Mouse (Mus musculus) hindbrain, embryonic 16.5 days (tissue): ENCODE measurements around the gene Rimbp2. TPM values are rescaled to one million over a fixed set of nuclear protein-coding genes. Genes with fewer than 3 reads are reported as not detected.
A peak's percentile ranks its signal among the peaks of the same experiment; 100 is the strongest.

Source experiments
- ATAC-seq: fragments of 200-750 bp; cut with Nextera tagmentation; 2 replicates; pipeline ENCODE4 v1.8.0; 2017; ENCODE audit warnings: moderate TSS enrichment, moderate library complexity
- H3K27ac ChIP-seq: fragments of 300-500 bp; sonication (generic); 2 replicates; pipeline ENCODE4 v1.5.1; 2014; ENCODE audit warnings: low read depth, mild to moderate bottlenecking, control low read depth, low read length, moderate library complexity
- H3K27me3 ChIP-seq: fragments of 300-500 bp; sonication (generic); replicated peaks from 2 replicates; pipeline ENCODE4 v1.6.1; 2014; ENCODE audit warnings: low read length; ENCODE audit not compliant: control insufficient read depth, insufficient read depth
- H3K36me3 ChIP-seq: fragments of 300-500 bp; sonication (generic); 2 replicates; pipeline ENCODE4 v1.6.1; 2014; ENCODE audit warnings: mild to moderate bottlenecking, low read length, moderate library complexity, mixed read lengths; ENCODE audit not compliant: control insufficient read depth, insufficient read depth
- H3K4me1 ChIP-seq: fragments of 300-500 bp; sonication (generic); 2 replicates; pipeline ENCODE4 v1.6.1; 2014; ENCODE audit warnings: low read depth, low read length; ENCODE audit not compliant: control insufficient read depth, insufficient read depth
- H3K4me2 ChIP-seq: fragments of 300-500 bp; sonication (generic); 2 replicates; pipeline ENCODE4 v1.6.1; 2014; ENCODE audit warnings: mild to moderate bottlenecking, low read length, control low read depth, moderate library complexity
- H3K4me3 ChIP-seq: fragments of 300-500 bp; sonication (generic); 2 replicates; pipeline ENCODE4 v1.5.1; 2014; ENCODE audit warnings: mild to moderate bottlenecking, low read length, control low read depth, moderate library complexity
- H3K9ac ChIP-seq: fragments of 300-500 bp; sonication (generic); 2 replicates; pipeline ENCODE4 v1.6.1; 2014; ENCODE audit warnings: low read depth, mild to moderate bottlenecking, control low read depth, low read length, moderate library complexity
- H3K9me3 ChIP-seq: fragments of 300-500 bp; sonication (generic); 2 replicates; pipeline ENCODE4 v1.6.1; 2014; ENCODE audit warnings: mild to moderate bottlenecking, low read length, moderate library complexity; ENCODE audit not compliant: control insufficient read depth
- WGBS: fragments of 180-500 bp; shearing (Covaris S2); extraction: QIAGEN DNeasy Blood & Tissue Kit; methylation state at CpG from one replicate; pipeline ENCODE4 v1.1.7; 2014; 5-methylcytosine and 5-hydroxymethylcytosine counted together
- polyA plus RNA-seq: library from polyadenylated mRNA; unstranded; fragments of >200 nt; fragmentation: Nextera tagmentation; extraction: Ambion mirVana; gene quantifications from 2 replicates; pipeline ENCODE4 v1.2.1, GENCODE M21; 2015

The Rimbp2 gene
- polyA plus RNA-seq, 1 experiment from 2014 or later = 4.7 TPM

DNA sequence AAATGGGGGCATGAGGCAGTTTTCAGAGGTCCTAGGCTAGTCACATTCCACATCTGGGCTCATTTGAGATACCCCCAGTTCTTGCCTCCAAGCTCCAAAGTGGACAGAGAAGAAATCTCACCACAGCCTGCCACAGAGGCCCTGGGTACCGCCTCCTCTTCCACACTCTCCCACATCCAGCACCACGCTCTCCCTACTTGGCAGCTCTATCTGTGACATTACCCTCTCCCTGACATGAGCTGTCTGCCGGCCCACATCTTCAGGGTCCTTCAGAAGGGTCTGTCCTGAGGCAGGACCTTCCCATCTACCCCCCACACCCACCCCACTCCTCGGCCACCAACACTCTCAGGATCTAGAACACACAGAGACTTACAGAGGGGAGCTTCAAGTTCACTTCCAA, 1.8 kb downstream of the Rimbp2 start:
- no peaks in the 10 kb centered on the region for H3K9me3 ChIP-seq
- H3K27ac ChIP-seq = peak overlapping the region; percentile 83; the same call in 1 of the 2 replicates
- H3K36me3 ChIP-seq = no peaks in the 10 kb centered on the region
- H3K4me2 ChIP-seq = peak overlapping the region; percentile 67
- H3K4me3 ChIP-seq = peak overlapping the region; percentile 56
- H3K27me3 ChIP-seq = no peaks in the 10 kb centered on the region
- H3K4me1 ChIP-seq = peaks cover 11% of the 10 kb centered on the region
- H3K9ac ChIP-seq = peak overlapping the region; percentile 75
- whole genome bisulfite sequencing = 35% methylated on average over 4 of the region's 4 CpGs
- no peak for ATAC-seq

DNA sequence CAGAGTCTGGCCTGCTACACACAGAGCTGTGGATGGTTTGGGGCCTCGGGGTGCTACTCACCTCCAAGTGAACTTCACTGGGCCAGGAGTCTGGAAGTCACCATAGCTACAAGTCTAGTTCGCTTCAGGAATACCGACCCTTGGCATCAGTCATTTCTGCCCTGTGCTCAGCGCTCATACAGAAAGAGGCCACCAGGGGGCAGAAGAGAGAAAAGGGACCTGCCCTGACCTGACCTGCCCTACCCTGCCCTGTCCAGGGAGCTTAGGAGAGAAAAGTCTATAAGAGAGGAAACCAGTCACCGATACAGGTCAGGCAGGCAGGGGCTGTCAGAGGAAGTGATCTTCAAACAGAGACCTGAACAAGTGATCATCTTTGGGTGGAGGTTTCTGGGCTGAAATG, 6.2 kb downstream of the Rimbp2 start:
- no peak overlapping the region for H3K27ac ChIP-seq
- H3K27me3 ChIP-seq = no peaks in the 10 kb centered on the region
- no peak for ATAC-seq
- no peak overlapping the region for H3K9ac ChIP-seq
- 81% methylated on average over 5 of the region's 5 CpGs for WGBS
- no peak overlapping the region for H3K4me3 ChIP-seq
- no peaks in the 10 kb centered on the region for H3K36me3 ChIP-seq
- H3K4me1 ChIP-seq = peaks cover 7% of the 10 kb centered on the region
- H3K9me3 ChIP-seq = no peaks in the 10 kb centered on the region
- H3K4me2 ChIP-seq = no peak overlapping the region

DNA sequence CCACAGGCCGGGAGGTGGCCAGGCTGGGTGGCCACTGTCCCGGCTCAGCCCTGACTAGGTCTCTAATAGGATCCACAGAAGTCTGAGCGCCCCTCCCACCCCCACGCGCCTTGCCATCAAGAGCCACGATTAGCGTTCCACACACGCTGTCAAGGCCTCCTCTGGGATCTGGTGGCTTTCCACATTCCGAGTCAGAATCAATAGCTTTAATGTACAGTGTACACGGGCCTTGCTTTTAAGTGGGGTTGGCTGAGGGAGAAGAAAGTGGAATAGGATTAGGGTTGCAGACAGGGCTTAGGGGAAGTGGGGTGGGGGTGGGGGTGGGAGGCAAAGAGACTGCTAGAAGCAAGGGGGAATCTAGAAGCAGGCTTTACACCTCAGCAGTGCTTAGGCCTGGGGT, 12.8 kb downstream of the Rimbp2 start:
- 0 out of 2 replicates have a peak, but pooled peaks have one; percentile 18 for ATAC-seq
- Histone ChIP-seq H3K9ac (no peak overlapping the region), H3K9me3 (no peaks in the 10 kb centered on the region), H3K27me3 (no peaks in the 10 kb centered on the region), H3K27ac (no peak overlapping the region), H3K4me2 (no peak overlapping the region), H3K36me3 (no peaks in the 10 kb centered on the region), H3K4me1 (peaks cover 2% of the 10 kb centered on the region), H3K4me3 (no peak overlapping the region)
- WGBS = 66% methylated on average over 10 of the region's 10 CpGs

DNA sequence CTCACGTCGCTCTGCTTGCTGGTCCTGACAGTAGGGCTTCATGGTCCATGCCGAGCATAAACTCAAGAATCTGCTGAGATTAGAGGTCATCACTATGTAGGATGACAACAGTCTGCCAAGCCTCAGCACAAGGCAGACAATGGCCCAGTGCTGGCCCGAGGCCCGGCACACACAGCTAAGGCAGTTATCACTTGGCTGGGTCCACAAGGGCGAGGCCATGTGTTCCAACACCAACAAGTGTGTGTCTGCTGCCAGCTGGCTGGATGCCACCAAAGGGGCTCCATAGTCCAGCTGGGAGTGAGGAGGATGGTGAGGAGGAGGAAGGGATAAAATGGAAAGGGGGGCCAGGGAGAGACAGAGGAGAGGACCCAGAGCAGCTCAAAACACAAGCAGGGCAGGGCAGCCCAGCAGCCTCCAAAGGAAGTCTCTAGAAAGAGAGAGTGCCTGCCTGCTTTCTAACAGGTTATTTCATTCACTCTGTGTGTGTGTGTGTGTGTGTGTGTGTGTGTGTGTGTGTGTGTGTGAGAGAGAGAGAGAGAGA, 17.9 kb downstream of the Rimbp2 start:
- Histone ChIP-seq H3K36me3 (no peaks in the 10 kb centered on the region), H3K27ac (no peak overlapping the region), H3K9me3 (0 out of 2 replicates have a peak, but pooled peaks cover 3% of the 10 kb centered on the region), H3K9ac (no peak overlapping the region), H3K4me3 (no peak overlapping the region), H3K4me2 (no peak overlapping the region), H3K27me3 (no peaks in the 10 kb centered on the region), H3K4me1 (peaks cover 5% of the 10 kb centered on the region)
- ATAC-seq = peak; percentile 83
- WGBS = 50% methylated on average over 6 of the region's 6 CpGs

- peaks cover 5% of the 10 kb centered on the region for H3K4me1 ChIP-seq
- 39% methylated on average over 5 of the region's 5 CpGs for WGBS
- H3K27me3 ChIP-seq = peaks cover 2% of the 10 kb centered on the region; the same call in 1 of the 2 replicates
- H3K4me2 ChIP-seq = no peak overlapping the region
- no peaks in the 10 kb centered on the region for H3K36me3 ChIP-seq
- no peak overlapping the region for H3K4me3 ChIP-seq
- no peak overlapping the region for H3K9ac ChIP-seq
- 0 out of 2 replicates have a peak, but pooled peaks cover 3% of the 10 kb centered on the region for H3K9me3 ChIP-seq
- ATAC-seq = no peak
- H3K27ac ChIP-seq = no peak overlapping the region
These were observed 20.5 kb downstream of the Rimbp2 start for GRCm38 (mm10) chr5:128932776-128933175.

DNA sequence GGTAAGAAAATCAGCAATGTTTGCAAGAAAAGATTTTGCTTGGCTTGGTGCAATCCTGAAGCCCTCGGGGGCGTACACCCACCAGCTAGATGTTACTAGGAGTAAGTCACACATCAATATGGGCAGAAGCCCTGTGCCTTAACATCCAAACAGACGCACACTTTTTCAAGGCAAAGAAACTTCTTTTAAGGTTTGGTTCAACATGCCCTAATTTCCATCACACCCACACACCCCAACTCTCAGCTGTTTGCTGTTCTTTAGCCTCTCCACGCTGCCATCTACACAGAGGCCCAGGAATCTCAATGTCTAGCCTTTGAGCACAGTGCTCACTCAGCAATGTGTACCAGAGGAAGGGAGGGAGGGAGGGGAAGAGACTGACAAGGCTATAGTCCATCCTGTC, 28.2 kb downstream of the Rimbp2 start:
- Histone ChIP-seq H3K9me3 (no peaks in the 10 kb centered on the region), H3K9ac (no peak overlapping the region), H3K4me3 (no peak overlapping the region), H3K36me3 (no peaks in the 10 kb centered on the region), H3K4me2 (no peak overlapping the region), H3K27ac (no peak overlapping the region), H3K27me3 (peaks cover 2% of the 10 kb centered on the region; the same call in 1 of the 2 replicates), H3K4me1 (peaks cover 1% of the 10 kb centered on the region; the same call in 1 of the 2 replicates)
- 73% methylated on average over 4 of the region's 4 CpGs for WGBS
- ATAC-seq = no peak

DNA sequence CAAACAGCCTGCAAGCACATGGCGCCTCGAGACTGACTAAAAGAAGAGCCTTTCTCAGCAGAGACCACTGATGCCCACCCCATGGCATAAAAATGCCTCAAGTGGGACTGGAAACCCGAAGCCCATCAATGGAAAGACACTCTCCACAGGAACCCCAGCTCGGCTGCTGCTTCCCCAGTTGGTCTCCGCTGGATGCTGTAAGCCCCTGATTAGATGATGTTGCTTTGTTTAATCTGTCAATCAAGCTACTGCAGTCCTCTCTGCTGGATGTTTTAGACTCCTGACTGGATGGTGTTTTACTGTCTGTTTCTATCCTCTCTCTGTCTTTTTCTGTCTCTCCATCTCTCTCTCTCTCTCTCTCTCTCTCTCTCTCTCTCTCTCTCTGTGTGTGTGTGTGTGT, 33.2 kb downstream of the Rimbp2 start:
- no peaks in the 10 kb centered on the region for H3K36me3 ChIP-seq
- no peak for ATAC-seq
- no peaks in the 10 kb centered on the region for H3K27me3 ChIP-seq
- whole genome bisulfite sequencing = 38% methylated on average over 5 of the region's 5 CpGs
- H3K9me3 ChIP-seq = no peaks in the 10 kb centered on the region
- H3K4me2 ChIP-seq = no peak overlapping the region
- H3K9ac ChIP-seq = no peak overlapping the region
- H3K4me1 ChIP-seq = peaks cover 3% of the 10 kb centered on the region; the same call in 1 of the 2 replicates
- H3K4me3 ChIP-seq = no peak overlapping the region
- no peak overlapping the region for H3K27ac ChIP-seq

DNA sequence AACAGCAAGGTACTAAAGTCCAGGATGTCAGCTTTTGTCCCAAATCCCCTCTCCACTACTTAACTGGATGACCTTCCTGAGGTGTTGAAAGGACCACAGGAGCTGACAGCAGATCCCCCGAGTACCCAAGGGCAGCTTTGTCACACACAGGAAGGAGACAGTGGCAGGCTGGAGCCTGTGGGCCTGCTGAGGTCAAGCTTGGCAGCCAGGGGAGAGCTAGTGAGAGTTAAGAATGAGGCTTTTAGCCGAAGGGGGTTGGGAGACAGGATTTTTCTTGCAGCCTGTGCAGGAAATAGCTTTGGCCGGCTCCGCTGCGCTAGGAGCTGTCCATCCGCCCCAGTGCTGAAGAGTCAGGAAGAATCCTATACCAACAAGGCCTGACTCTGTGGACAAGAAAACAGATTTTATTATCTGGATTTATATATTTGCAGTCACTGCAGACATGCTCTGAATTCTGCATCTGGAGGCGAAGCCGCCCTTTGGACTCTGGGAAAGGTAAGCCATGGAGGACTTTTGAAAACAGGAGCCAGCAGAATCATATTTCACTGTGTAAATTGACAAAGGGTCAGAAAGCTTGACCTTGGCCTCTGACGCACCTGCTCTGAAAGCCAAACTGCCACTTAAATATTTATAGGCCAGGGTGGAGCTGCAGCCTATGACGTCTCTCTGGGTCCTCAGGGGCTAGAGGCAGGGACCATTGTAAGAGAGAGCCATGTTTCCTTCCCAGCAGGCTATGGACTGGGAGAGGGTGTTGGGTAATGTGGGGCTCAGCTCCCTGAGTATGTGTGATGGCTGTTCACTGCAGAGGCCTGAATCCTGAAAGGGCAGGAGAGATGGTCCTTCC, 35.9 kb downstream of the Rimbp2 start:
- no peaks in the 10 kb centered on the region for H3K27me3 ChIP-seq
- H3K9me3 ChIP-seq = no peaks in the 10 kb centered on the region
- H3K4me2 ChIP-seq = no peak overlapping the region
- WGBS = 20% methylated on average over 10 of the region's 10 CpGs
- no peaks in the 10 kb centered on the region for H3K36me3 ChIP-seq
- H3K4me3 ChIP-seq = no peak overlapping the region
- H3K9ac ChIP-seq = no peak overlapping the region
- H3K27ac ChIP-seq = no peak overlapping the region
- ATAC-seq = 0 out of 2 replicates have a peak, but pooled peaks have one; percentile 14
- H3K4me1 ChIP-seq = peaks cover 3% of the 10 kb centered on the region; the same call in 1 of the 2 replicates

DNA sequence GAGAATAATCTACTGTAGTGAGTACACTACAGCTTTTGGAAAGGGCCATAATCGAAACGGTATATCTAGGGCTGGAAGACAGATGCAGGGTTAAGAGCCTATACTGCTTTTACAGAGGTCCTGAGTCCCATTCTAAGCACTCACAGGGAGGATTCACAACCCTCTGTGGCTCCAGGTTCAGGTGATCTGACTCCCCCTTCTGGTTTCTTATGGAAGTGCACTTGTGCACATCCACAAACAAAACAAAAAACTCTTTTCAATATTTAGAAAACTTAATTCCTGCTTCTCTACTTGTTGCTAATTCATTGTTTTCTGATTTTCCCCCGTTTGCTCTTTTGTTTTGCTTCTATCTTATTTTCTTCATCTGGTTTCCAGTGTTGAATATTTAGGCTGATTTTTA, 39.5 kb downstream of the Rimbp2 start:
- Histone ChIP-seq H3K4me3 (no peak overlapping the region), H3K4me1 (no peaks in the 10 kb centered on the region; the same call in 1 of the 2 replicates), H3K4me2 (no peak overlapping the region), H3K36me3 (no peaks in the 10 kb centered on the region), H3K9ac (no peak overlapping the region), H3K27me3 (no peaks in the 10 kb centered on the region), H3K27ac (no peak overlapping the region), H3K9me3 (no peaks in the 10 kb centered on the region)
- no peak for ATAC-seq
- 85% methylated on average over 3 of the region's 3 CpGs for WGBS
